Mouse (Mus musculus): Measurements from ENCODE around the gene Os9.

DNA sequence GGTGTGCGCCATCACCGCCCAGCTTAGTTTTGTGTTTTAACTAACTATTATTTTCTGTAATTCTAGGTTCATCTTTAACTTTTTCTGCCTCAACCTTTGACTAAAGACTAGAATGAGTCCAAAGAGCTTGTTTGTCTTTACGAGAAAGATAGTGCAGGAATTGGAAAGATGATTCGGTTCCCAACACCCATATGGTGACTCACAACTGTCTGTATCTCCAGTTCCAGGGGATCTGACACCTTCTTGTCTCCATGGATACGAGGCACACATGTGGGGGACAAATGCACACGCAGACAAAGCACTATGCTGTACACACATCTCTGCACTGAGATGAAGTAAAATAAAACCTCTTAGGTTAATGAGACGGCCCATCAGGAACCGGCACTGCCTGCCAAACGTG is 39.1 kb upstream of the Os9 start:
- TF ChIP-seq POLR2A (IDR thresholded peaks at IDR 0.05; ENCODE audit: extremely low read depth, insufficient read depth, low read length): no peak
- TF ChIP-seq CTCF (IDR thresholded peaks at IDR 0.05; ENCODE audit: extremely low read depth, insufficient read depth, low read length): no peak

Measured in cortical plate, adult 2 months (tissue).